Mouse (Mus musculus) olfactory bulb, adult 2 months (tissue): Measurements from ENCODE around the gene Pex26. TPM values are rescaled to one million over a fixed set of nuclear protein-coding genes. Genes with fewer than 3 reads are reported as not detected.
A peak's percentile ranks its signal among the peaks of the same experiment; 100 is the strongest.

Source experiments
- H3K27ac ChIP-seq: fragments of 200-500 bp; 2 replicates; pipeline ENCODE4 v1.5.1; 2012; ENCODE audit warnings: low read depth, low read length; ENCODE audit not compliant: insufficient read depth
- H3K4me1 ChIP-seq: fragments of 200-500 bp; 2 replicates; pipeline ENCODE4 v1.6.1; 2012; ENCODE audit warnings: low read length; ENCODE audit not compliant: control insufficient read depth, insufficient read depth
- H3K4me3 ChIP-seq: fragments of 200-500 bp; 2 replicates; pipeline ENCODE4 v1.5.1; 2012; ENCODE audit warnings: mild to moderate bottlenecking, low read depth, low read length, moderate library complexity; ENCODE audit not compliant: insufficient read depth
- CTCF ChIP-seq: fragments of 200-500 bp; IDR thresholded peaks from 2 replicates; pipeline ENCODE4 v1.5.1; 2012; ENCODE audit warnings: low read depth, mild to moderate bottlenecking, low read length, moderate library complexity; ENCODE audit not compliant: insufficient read depth
- POLR2A ChIP-seq: fragments of 200-500 bp; IDR thresholded peaks from 2 replicates; pipeline ENCODE4 v1.6.1; 2012; ENCODE audit warnings: mild to moderate bottlenecking, low read depth, low read length, moderate library complexity; ENCODE audit not compliant: insufficient read depth
- WGBS: fragments of 180-500 bp; shearing (Covaris S2); methylation state at CpG from one replicate; pipeline ENCODE4 v1.1.7; 2018; 5-methylcytosine and 5-hydroxymethylcytosine counted together
- polyA plus RNA-seq: library from polyadenylated mRNA; stranded (reverse); fragments of >200 nt; gene quantifications from 2 replicates; pipeline ENCODE4 v1.2.4, GENCODE M21; 2012; ENCODE audit warnings: low replicate concordance; ENCODE audit not compliant: missing spikeins, insufficient read depth, insufficient read length

Gene Pex26
- polyA plus RNA-seq, 1 experiment, result not detected

DNA sequence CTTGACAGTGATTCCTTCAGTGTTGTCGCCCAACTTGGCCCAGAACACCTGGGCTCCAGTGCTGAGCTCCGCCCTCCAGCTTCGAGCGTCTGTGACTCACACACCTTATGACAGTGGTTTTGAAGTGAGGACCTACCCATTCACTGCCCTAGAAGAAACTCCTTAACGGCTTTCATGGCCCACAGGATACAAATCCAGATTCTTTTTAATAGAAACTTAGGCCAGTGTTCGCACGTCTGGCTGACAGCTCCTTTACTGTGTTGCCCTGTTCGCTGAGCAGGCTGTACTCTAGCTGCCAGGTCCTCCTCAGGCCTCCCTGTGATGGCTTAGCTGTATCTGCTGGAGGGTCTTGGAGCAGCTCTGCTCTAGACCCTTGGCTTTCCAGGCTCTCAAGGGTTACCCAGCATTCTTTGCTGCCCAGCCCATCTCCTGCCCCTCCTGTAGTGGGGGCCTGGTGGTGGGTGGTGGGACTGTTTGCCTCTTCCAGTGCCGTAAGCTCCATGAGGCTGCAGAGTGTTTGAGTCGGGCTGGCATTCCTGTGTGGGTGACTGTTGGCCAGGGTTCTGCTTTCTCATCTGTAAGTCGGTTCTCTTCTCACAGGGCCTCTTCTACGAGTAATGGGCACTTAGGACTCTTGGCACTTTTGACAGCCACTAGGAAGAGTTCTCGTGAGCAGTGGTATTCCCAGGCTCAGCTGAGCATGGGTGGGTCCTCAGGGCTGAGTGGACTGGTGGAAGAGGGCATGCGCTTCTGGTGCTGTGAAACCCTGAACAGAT, 11.7 kb downstream of the Pex26 start:
- WGBS, result 44% methylated on average over 14 of the region's 14 CpGs
- no peak for TF ChIP-seq CTCF
- TF ChIP-seq POLR2A, result no peak
- Histone ChIP-seq H3K27ac (peak overlapping the region; percentile 77), H3K4me1 (peaks cover 26% of the 10 kb centered on the region), H3K4me3 (no peak overlapping the region)

DNA sequence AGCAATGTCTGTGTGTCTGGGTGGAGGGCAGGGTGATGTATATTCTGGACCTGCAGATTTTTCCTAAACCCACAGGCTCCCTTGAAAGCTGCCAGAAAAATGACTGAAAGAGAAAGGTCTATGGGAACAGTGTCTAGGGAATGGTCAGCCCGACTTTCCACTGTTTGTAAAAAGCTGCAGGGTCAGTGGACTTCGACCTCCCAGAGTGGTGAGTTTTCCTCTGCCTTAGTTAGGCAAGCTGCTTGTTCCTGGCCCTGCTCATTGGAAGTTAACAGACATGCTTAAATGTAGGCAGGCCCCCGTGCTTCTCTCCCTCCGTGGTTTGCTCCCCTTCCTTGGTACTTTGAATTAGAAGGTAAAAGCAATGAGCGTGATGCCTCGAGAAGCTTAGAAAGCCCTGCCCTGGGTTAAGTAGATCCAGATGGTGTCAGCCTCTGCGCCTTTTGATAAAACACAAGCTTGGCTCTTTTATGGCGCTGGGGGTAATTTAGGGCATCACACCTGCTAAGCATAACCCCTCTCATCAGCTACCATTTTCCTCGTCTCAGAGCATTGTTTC, 14.4 kb downstream of the Pex26 start:
- H3K27ac ChIP-seq, result no peak overlapping the region
- H3K4me1 ChIP-seq, result peaks cover 26% of the 10 kb centered on the region
- H3K4me3 ChIP-seq, result no peak overlapping the region
- WGBS, result 60% methylated on average over 9 of the region's 9 CpGs
- no peak for TF ChIP-seq POLR2A
- no peak for TF ChIP-seq CTCF

DNA sequence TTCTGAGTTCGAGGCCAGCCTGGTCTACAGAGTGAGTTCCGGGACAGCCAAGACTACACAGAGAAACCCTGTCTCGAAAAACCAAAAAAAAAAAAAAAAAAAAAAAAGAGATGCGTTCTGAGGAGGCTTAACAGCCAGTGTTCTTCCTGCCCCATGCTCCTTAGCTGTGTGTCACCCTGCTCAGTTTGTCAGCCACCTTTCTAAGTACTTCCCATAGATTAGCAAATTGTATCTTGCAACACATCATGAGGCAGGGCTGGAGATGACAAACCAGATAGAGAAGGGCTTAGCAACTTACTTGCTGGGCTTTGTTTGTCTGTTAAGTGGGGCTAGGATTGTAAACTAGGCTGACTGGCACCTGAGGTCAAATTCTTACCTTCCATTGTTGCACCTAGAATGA, 17.0 kb downstream of the Pex26 start:
- TF ChIP-seq CTCF (no peak), POLR2A (no peak)
- H3K4me3 ChIP-seq, result no peak overlapping the region
- WGBS, result 82% methylated on average over 4 of the region's 4 CpGs
- H3K27ac ChIP-seq, result no peak overlapping the region
- peaks cover 6% of the 10 kb centered on the region for H3K4me1 ChIP-seq

DNA sequence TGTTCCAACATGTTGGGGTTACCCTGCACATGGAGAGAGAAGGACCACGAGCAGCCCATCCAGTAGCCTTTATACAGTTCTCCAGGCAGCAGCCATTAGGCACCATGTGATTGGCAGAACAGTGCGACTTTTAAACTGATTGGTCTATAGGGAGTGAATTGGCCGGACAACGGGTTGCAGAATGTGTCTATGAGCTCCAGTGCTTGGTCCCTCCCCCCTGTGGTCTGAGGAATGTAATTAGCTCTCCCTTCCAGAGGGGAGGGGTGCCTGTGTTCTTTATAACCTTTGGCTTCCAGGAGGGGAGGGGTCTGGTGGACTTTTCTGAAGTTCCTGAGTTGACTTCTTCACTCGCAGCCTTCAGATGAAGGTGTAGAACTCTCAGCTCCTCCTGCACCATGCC, 18.6 kb downstream of the Pex26 start:
- WGBS, result 78% methylated on average over 5 of the region's 5 CpGs
- Histone ChIP-seq H3K27ac (no peak overlapping the region), H3K4me1 (peaks cover 2% of the 10 kb centered on the region; the same call in 1 of the 2 replicates), H3K4me3 (no peak overlapping the region)
- TF ChIP-seq CTCF (no peak), POLR2A (no peak)

DNA sequence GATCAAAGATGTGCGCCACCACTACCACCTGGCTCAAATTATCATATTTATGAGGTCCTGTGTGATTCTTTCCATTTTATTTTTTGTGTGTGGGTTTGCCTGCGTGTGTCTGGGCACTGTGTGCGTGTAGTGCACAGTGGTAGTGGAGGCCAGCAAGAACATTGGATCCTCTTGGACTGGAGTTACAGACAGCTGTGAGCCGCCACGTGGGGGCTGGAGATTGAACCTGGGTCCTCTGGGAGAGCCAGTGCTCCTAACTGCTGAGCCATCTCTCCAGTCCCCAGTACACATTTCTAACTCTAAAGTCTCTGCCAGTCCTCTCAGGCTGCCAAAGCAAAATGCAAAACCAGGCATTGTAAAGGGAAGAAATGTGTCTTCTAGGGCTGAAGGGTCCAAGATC, 23.0 kb downstream of the Pex26 start:
- TF ChIP-seq CTCF (no peak), POLR2A (no peak)
- WGBS, result 88% methylated on average over 5 of the region's 5 CpGs
- Histone ChIP-seq H3K4me1 (peaks cover 13% of the 10 kb centered on the region), H3K4me3 (no peak overlapping the region), H3K27ac (no peak overlapping the region)

DNA sequence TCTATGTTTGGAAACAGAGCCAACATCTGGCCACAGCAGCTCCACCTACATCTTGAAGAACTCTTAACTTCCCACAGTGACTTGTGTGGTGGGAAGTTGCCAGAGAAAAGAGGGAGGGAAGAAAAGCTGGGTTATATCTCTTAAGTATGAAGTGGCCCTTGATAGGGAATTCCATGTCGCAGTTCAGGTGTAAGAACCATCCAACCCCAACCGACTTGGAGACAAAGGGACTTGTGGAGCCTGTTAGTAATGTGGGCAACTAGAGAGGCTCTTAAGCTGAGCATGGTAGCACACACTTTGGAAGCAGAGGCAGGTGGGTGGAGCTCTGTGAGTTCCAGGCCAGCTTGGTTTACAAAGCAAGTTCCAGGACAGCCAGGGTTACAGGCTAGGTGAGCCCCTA, 26.1 kb downstream of the Pex26 start:
- no peak for TF ChIP-seq POLR2A
- no peak for TF ChIP-seq CTCF
- Histone ChIP-seq H3K4me3 (no peak overlapping the region), H3K27ac (peak overlapping the region; percentile 93), H3K4me1 (peaks cover 22% of the 10 kb centered on the region)
- 77% methylated on average over 2 of the region's 2 CpGs for WGBS

DNA sequence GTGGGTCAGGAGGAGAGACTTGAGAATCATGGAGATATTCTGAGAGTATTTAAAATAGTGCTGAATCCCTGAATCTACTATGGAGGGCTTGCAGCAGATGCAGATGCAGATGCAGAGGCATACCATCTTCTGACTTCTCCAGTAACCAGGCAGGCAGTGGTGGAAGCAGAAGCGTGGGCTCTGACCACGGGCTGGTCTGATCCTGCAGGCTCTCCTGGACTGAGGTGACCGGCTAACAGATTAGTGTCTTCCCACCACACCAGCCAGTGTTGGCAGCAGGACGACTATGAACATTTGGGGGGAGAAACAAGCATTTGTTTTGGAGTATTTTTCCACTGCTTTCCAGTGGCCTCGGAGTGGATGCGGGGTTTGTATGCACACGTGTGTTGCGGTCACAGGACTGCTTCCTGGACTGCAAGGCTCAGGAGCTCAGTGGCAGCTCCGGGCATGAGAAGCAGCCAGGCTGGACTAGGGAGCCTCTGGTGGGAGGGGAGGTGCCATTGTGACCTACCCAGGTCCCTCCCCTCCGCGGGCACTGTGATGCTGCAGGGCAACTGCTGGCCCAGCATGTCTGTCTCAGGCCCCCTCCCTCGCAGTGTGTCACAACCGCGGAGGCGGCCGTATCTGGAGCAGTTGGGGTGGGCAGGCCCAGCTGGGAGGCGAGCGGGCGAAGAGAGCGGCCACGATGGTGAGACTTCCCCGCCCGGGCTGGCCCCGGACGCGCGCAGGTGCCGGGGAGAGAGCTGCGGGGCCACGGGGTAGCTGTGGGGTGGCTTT, 26.9 kb downstream of the Pex26 start, which contains the start of gene Tuba8:
Gene Tuba8, plus strand, starts transcription at position 548 of the 777 bp plus-strand sequence.
- Histone ChIP-seq H3K27ac (peak within 1 kb of the TSS; percentile 93), H3K4me1 (peaks cover 29% of the 10 kb centered on the region), H3K4me3 (peak within 1 kb of the TSS; percentile 78)
- WGBS, result 2% methylated on average over 30 of the region's 30 CpGs
- TF ChIP-seq POLR2A, result peak; percentile 77
- TF ChIP-seq CTCF, result no peak

DNA sequence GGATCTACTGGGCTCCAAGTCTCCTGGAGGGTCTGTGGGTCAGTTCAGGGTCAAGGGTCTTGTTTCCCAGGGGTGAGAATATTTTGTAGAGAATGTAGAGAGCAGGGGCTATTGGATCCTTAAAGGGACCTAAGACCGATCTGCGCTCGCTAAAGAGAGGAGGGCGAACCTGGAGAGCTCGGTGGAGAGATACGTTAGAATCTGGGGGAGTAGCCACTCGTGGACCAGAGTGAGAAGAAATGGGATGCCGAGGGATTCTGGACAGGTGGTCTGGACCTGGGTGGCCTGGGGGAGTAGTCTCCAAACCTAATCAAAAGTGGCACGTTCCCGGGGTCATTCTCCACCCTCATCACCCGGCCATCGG, 27.4 kb downstream of the Pex26 start:
- TF ChIP-seq CTCF (no peak), POLR2A (no peak)
- Histone ChIP-seq H3K4me1 (peaks cover 32% of the 10 kb centered on the region), H3K27ac (peak overlapping the region; percentile 93), H3K4me3 (peak overlapping the region; percentile 78)
- 2% methylated on average over 12 of the region's 12 CpGs for WGBS

DNA sequence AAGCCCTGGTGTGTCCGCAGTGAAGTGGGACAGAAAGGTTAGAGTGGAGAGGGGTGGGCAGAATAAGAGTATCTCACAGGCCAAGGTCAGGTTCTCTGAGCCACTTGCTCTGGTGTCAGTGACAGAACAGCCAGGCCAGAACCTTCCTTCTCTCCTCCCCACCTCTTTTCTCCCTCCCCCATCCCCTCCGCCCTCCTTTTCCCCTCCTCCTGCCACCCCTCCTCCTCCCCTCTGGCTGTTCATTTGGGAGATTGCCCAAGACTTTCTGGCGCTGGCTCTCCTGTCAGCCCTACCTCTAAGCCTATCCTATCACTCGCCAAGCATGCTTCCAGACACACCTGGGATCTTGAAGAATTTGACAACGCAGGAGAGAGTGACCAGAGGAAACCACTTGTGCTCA, 28.3 kb downstream of the Pex26 start:
- Histone ChIP-seq H3K27ac (peak overlapping the region; percentile 93), H3K4me3 (peak overlapping the region; percentile 78), H3K4me1 (peaks cover 37% of the 10 kb centered on the region)
- WGBS, result 24% methylated on average over 4 of the region's 5 CpGs
- TF ChIP-seq POLR2A (no peak), CTCF (no peak)
